Mouse (Mus musculus) liver, postnatal 0 days (tissue): Measurements from ENCODE around the gene Pakap.

ENCODE experiments used
- CTCF ChIP-seq: sonication (generic); IDR thresholded peaks from 2 replicates; pipeline ENCODE4 v1.5.1; 2016; ENCODE audit warnings: antibody characterized with exemption, low read depth
- EP300 ChIP-seq: IDR thresholded peaks from 2 replicates; pipeline ENCODE4 v1.6.1; 2016; ENCODE audit warnings: antibody characterized with exemption, low read depth, mild to moderate bottlenecking

GRCm38 (mm10) chr4:57599946-57600345, 32.0 kb downstream of the Pakap start:
- no peak for TF ChIP-seq CTCF
- TF ChIP-seq EP300: no peak
